Mouse (Mus musculus): ENCODE data around the gene Sec22a.

- TF ChIP-seq GATA1 (IDR thresholded peaks at IDR 0.05; ENCODE audit: borderline replicate concordance, low read length) (no peak), FLI1 (IDR thresholded peaks at IDR 0.05; ENCODE audit: low read length) (no peak)
Measured at GRCm38 (mm10) chr16:35307331-35307730, 56.4 kb downstream of the Sec22a start.

Measured in megakaryocyte, embryonic 14.5 days (primary cell).